Mouse (Mus musculus): ENCODE data around the gene Cab39l. TPM values are rescaled to one million over a fixed set of nuclear protein-coding genes. Genes with fewer than 3 reads are reported as not detected.

Gene Cab39l
- total and polyA plus RNA-seq, 3 experiments = 7.9 to 26.0 (median 23.8) TPM

DNA sequence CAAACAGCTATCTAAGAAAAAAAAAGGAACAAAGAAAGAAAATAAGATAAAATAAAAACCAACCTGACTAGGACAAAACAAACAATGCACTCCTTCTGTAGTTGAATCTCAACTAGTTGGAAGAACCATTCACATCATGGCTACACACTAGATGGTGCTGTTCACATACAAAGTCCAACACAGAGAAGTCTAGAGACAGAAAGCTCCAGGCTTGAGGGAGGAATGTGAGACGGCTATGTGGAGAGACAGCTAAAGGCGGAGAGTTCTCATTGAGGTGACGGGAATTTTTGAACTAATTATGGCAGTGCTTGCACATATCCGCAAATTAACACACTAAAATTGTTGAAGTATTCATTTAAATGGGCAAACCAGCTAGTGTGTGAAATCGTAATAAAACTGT lies 113.3 kb downstream of the Cab39l start:
- H3K4me1 ChIP-seq (ENCODE audit: control insufficient read depth, insufficient read depth, low read length) = peaks cover 9% of the 10 kb centered on the region
- H3K27ac ChIP-seq = no peak overlapping the region
- WGBS = 67% methylated on average over 5 of the region's 5 CpGs
- no peak for TF ChIP-seq EP300 (IDR thresholded peaks at IDR 0.05; ENCODE audit: insufficient read depth, low read depth, low read length)
- peak; percentile 52 for TF ChIP-seq CTCF (IDR thresholded peaks at IDR 0.05)
- no peak for DNase-seq
- no peak overlapping the region for H3K9ac ChIP-seq (ENCODE audit: low read depth, low read length)
- H3K27me3 ChIP-seq (ENCODE audit: control insufficient read depth, insufficient read depth, low read length) = no peaks in the 10 kb centered on the region
- intact Hi-C loops (cut with DNase I) = loop anchor here (5.0 to 10.0 kb wide), 4 partner anchors 37 to 329 kb away; partner anchors contain the start of gene Phf11d
- H3K79me2 ChIP-seq (replicated peaks; ENCODE audit: control insufficient read depth, insufficient read depth, low read length) = no peaks in the 10 kb centered on the region
- no peaks in the 10 kb centered on the region for H3K36me3 ChIP-seq (ENCODE audit: control insufficient read depth, insufficient read depth, low read length)
- no peak overlapping the region for H3K4me3 ChIP-seq

DNA sequence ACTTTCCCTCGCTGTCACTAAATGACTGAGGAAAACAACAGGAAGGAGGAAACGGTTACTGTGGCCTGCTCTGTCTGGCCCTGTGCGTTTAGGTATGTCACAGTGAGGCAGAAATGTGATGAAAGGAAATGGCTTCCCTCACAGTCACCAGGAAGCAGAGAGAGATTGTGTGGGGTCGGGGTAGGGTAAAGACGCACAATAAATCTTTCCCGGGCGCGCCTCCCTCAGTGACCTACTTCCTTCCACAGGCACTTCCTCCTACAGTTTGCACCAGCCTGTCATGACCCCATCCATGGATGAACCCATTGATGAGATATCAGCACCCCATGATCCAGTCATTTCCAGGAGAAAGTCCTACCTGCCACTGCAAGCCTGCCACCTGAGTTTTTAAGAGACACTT lies 114.2 kb downstream of the Cab39l start:
- no peak overlapping the region for H3K27ac ChIP-seq
- TF ChIP-seq CTCF (IDR thresholded peaks at IDR 0.05) (no peak), POLR2A (IDR thresholded peaks at IDR 0.05; ENCODE audit: insufficient read depth, low read depth, low read length) (no peak), EP300 (IDR thresholded peaks at IDR 0.05; ENCODE audit: insufficient read depth, low read depth, low read length) (no peak)
- intact Hi-C loops (cut with DNase I) = loop anchor here (5.0 to 10.0 kb wide), 4 partner anchors 190 to 398 kb away; partner anchors contain the start of gene Phf11d
- H3K9ac ChIP-seq (ENCODE audit: low read depth, low read length) = no peak overlapping the region
- no peaks in the 10 kb centered on the region for H3K36me3 ChIP-seq (ENCODE audit: control insufficient read depth, insufficient read depth, low read length)
- H3K4me3 ChIP-seq = no peak overlapping the region
- H3K79me2 ChIP-seq (replicated peaks; ENCODE audit: control insufficient read depth, insufficient read depth, low read length) = no peaks in the 10 kb centered on the region
- no peak for DNase-seq
- no peaks in the 10 kb centered on the region for H3K27me3 ChIP-seq (ENCODE audit: control insufficient read depth, insufficient read depth, low read length)
- peaks cover 8% of the 10 kb centered on the region for H3K4me1 ChIP-seq (ENCODE audit: control insufficient read depth, insufficient read depth, low read length)
- 41% methylated on average over 8 of the region's 8 CpGs for WGBS

DNA sequence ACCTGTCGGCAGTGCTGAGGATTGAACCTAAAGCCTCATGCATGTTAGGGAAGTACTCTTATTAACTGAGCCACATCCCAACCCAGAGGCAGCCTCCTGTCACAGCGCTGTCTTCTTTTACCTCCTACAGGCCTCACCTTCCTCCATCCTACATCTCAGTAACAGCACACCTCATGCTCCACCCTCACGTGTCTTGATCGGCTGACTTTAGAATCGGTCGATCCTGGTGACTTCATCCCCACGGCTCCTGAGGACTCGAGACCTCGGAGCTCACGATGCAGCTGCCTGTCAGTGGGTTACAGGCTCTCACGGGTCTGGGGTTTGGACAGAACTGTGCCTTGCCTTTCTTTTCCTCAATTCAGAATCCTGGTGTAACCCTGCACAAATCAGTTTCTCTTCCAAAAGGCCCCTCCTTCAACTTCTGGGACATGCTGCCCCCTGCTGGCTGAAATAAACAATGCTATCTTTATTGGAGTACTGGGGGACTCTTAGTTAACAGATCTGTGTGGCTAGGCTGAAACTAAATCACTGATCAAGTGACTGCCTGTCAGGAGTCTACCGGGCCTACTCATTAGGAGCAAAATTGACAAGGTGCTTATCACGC lies 115.3 kb downstream of the Cab39l start:
- intact Hi-C loops (cut with DNase I) = loop anchor here (1.0 to 10.0 kb wide), 6 partner anchors 88 to 399 kb away; partner anchors contain the start of gene Phf11d
- peak; percentile 64 to 75 for DNase-seq
- no peaks in the 10 kb centered on the region for H3K27me3 ChIP-seq (ENCODE audit: control insufficient read depth, insufficient read depth, low read length)
- WGBS = 47% methylated on average over 13 of the region's 13 CpGs
- H3K4me1 ChIP-seq (ENCODE audit: control insufficient read depth, insufficient read depth, low read length) = peaks cover 6% of the 10 kb centered on the region
- H3K27ac ChIP-seq = no peak overlapping the region
- no peak for TF ChIP-seq POLR2A (IDR thresholded peaks at IDR 0.05; ENCODE audit: insufficient read depth, low read depth, low read length)
- TF ChIP-seq CTCF (IDR thresholded peaks at IDR 0.05) = peak; percentile 89
- TF ChIP-seq EP300 (IDR thresholded peaks at IDR 0.05; ENCODE audit: insufficient read depth, low read depth, low read length) = no peak
- H3K9ac ChIP-seq (ENCODE audit: low read depth, low read length) = peak overlapping the region; percentile 14; the same call in 1 of the 2 replicates
- H3K4me3 ChIP-seq = no peak overlapping the region; the same call in 1 of the 2 replicates
- H3K79me2 ChIP-seq (replicated peaks; ENCODE audit: control insufficient read depth, insufficient read depth, low read length) = no peaks in the 10 kb centered on the region
- no peaks in the 10 kb centered on the region for H3K36me3 ChIP-seq (ENCODE audit: control insufficient read depth, insufficient read depth, low read length)

DNA sequence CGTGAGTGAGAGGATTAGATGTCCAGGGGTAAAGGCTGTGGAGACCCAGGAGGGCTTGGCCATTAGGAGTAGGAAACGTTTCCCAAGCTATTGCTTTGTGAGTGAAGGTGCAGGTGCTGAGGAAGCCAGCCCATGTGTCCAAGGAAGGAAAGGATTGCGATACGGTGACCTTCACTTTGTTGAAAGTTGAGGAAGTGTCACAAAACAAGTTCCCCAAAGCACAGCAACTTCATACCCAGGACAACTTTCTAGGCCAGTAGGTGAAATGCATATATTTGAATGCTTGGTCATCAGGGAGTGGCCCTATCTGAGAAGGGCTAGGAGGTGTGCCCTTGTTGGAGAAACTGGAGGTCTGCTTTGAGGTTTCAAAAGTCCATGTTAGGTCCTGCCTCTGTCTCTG lies 116.3 kb downstream of the Cab39l start:
- Histone ChIP-seq H3K27ac (no peak overlapping the region), H3K4me3 (no peak overlapping the region), H3K36me3 (ENCODE audit: control insufficient read depth, insufficient read depth, low read length) (no peaks in the 10 kb centered on the region), H3K79me2 (replicated peaks; ENCODE audit: control insufficient read depth, insufficient read depth, low read length) (no peaks in the 10 kb centered on the region), H3K9ac (ENCODE audit: low read depth, low read length) (no peak overlapping the region), H3K4me1 (ENCODE audit: control insufficient read depth, insufficient read depth, low read length) (peaks cover 3% of the 10 kb centered on the region; the same call in 1 of the 2 replicates), H3K27me3 (ENCODE audit: control insufficient read depth, insufficient read depth, low read length) (no peaks in the 10 kb centered on the region)
- WGBS = 54% methylated on average over 4 of the region's 4 CpGs
- TF ChIP-seq CTCF (IDR thresholded peaks at IDR 0.05) (no peak), EP300 (IDR thresholded peaks at IDR 0.05; ENCODE audit: insufficient read depth, low read depth, low read length) (no peak), POLR2A (IDR thresholded peaks at IDR 0.05; ENCODE audit: insufficient read depth, low read depth, low read length) (no peak)
- intact Hi-C loops (cut with DNase I) = loop anchor here (5.0 to 10.0 kb wide), 4 partner anchors 192 to 400 kb away; partner anchors contain the start of gene Phf11d
- no peak for DNase-seq

DNA sequence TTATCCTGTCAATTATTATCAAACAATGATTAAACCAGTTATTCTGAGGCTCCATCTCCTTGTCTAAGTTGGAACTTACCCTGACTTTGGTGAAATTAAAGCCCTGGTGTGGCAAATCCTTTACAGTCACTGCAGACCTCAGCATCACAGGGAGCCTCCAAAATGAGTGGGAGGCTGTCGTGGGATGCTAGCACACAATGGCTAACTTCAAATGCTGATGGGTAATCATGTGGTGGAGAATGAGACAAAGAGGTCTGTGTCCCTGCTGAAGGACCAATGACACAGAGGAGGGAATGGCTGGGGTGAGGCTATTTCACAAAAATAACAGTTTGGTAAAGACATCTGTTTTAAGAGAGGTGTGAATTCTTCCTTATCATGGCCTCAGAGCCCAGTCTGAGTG lies 117.1 kb downstream of the Cab39l start:
- H3K27me3 ChIP-seq (ENCODE audit: control insufficient read depth, insufficient read depth, low read length) = no peaks in the 10 kb centered on the region
- no peak overlapping the region for H3K27ac ChIP-seq
- H3K4me1 ChIP-seq (ENCODE audit: control insufficient read depth, insufficient read depth, low read length) = peaks cover 3% of the 10 kb centered on the region; the same call in 1 of the 2 replicates
- intact Hi-C loops (cut with DNase I) = loop anchor here (5.0 to 10.0 kb wide), 4 partner anchors 193 to 401 kb away; partner anchors contain the start of gene Phf11d
- TF ChIP-seq EP300 (IDR thresholded peaks at IDR 0.05; ENCODE audit: insufficient read depth, low read depth, low read length) (no peak), POLR2A (IDR thresholded peaks at IDR 0.05; ENCODE audit: insufficient read depth, low read depth, low read length) (no peak), CTCF (IDR thresholded peaks at IDR 0.05) (no peak)
- no peak overlapping the region for H3K4me3 ChIP-seq
- H3K79me2 ChIP-seq (replicated peaks; ENCODE audit: control insufficient read depth, insufficient read depth, low read length) = no peaks in the 10 kb centered on the region
- DNase-seq = no peak
- no peaks in the 10 kb centered on the region for H3K36me3 ChIP-seq (ENCODE audit: control insufficient read depth, insufficient read depth, low read length)
- H3K9ac ChIP-seq (ENCODE audit: low read depth, low read length) = no peak overlapping the region
- 68% methylated on average over 1 of the region's 1 CpGs for WGBS

DNA sequence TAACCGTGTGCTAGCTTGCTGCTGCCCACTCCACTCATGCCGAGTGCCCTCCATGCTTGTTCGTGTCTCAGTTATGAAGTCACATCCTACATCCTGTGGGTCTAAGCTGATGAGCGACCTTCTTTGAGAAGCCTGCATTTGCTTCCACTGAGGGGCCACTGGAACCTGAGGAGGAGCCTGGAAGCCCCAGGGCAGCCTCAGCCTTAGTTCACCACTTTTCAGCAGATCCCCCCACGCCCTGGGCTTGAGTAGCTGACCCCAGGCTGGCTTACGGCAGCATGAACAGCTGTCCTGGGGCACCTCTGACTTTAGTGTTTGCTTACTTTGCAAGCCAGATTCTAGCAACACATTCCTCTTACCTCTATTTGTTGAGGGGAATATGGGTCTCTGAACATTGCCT lies 126.0 kb downstream of the Cab39l start:
- H3K4me3 ChIP-seq = no peak overlapping the region
- DNase-seq = no peak
- no peak overlapping the region for H3K27ac ChIP-seq
- H3K4me1 ChIP-seq (ENCODE audit: control insufficient read depth, insufficient read depth, low read length) = no peaks in the 10 kb centered on the region
- H3K9ac ChIP-seq (ENCODE audit: low read depth, low read length) = no peak overlapping the region
- intact Hi-C loops (cut with DNase I) = no loop called here
- no peaks in the 10 kb centered on the region for H3K79me2 ChIP-seq (replicated peaks; ENCODE audit: control insufficient read depth, insufficient read depth, low read length)
- WGBS = 88% methylated on average over 6 of the region's 6 CpGs
- no peaks in the 10 kb centered on the region; the same call in 1 of the 2 replicates for H3K36me3 ChIP-seq (ENCODE audit: control insufficient read depth, insufficient read depth, low read length)
- TF ChIP-seq CTCF (IDR thresholded peaks at IDR 0.05) = no peak
- no peak for TF ChIP-seq EP300 (IDR thresholded peaks at IDR 0.05; ENCODE audit: insufficient read depth, low read depth, low read length)
- no peak for TF ChIP-seq POLR2A (IDR thresholded peaks at IDR 0.05; ENCODE audit: insufficient read depth, low read depth, low read length)
- no peaks in the 10 kb centered on the region for H3K27me3 ChIP-seq (ENCODE audit: control insufficient read depth, insufficient read depth, low read length)

Data from heart, adult 2 months (tissue).